Mouse (Mus musculus) inflammation-experienced regulatory T-cells, adult 16 weeks (primary cell): ENCODE data around the gene Tdpoz5. TPM values are rescaled to one million over a fixed set of nuclear protein-coding genes. Genes with fewer than 3 reads are reported as not detected.

Experiments
- polyA plus RNA-seq: library from polyadenylated mRNA; unstranded; fragments of 100-300 nt; shearing (Covaris generic); gene quantifications from one replicate; pipeline ENCODE4 v1.2.1, GENCODE M21; 2017

Gene Tdpoz5
- polyA plus RNA-seq = not detected

GRCm38 (mm10) chr3:93961214-93961613 is at the start of gene Tdpoz5:
Gene Tdpoz5 (minus strand): TSS chr3:93961314.

GRCm38 (mm10) chr3:93943443-93943842 is 17.7 kb downstream of the Tdpoz5 start, which contains the start of gene Gm9117:
Gene Gm9117 (minus strand): TSS chr3:93943543.

Other genes starting within 250 kb of the Tdpoz5 start
- gene Gm5773, start 188.3 kb downstream of the Tdpoz5 start, polyA plus RNA-seq = not detected
- not detected for gene Tdpoz4, start 164.9 kb downstream of the Tdpoz5 start, polyA plus RNA-seq
- not detected for gene Tdpoz3, start 135.3 kb downstream of the Tdpoz5 start, polyA plus RNA-seq
- gene Gm9117, start 17.8 kb downstream of the Tdpoz5 start, polyA plus RNA-seq = not detected
- not detected for gene Gm9125, start 93.6 kb upstream of the Tdpoz5 start, polyA plus RNA-seq
- not detected for gene Gm10697, start 111.3 kb upstream of the Tdpoz5 start, polyA plus RNA-seq
- gene Gm10696, start 216.9 kb upstream of the Tdpoz5 start, polyA plus RNA-seq = 0.21 TPM
- gene Gm5286, start 235.4 kb upstream of the Tdpoz5 start, polyA plus RNA-seq = not detected